Mouse (Mus musculus): ENCODE measurements around the gene A930017K11Rik. TPM values are rescaled to one million over a fixed set of nuclear protein-coding genes. Genes with fewer than 3 reads are reported as not detected.
A peak's percentile ranks its signal among the peaks of the same experiment; 100 is the strongest.

A930017K11Rik gene
- polyA plus RNA-seq (2015; fragmentation: Nextera tagmentation; extraction: Ambion mirVana) = not detected in 2 replicates

- peaks cover 11% of the 10 kb centered on the region for H3K4me1 ChIP-seq
- H3K27me3 ChIP-seq = peaks cover 47% of the 10 kb centered on the region
- no peaks in the 10 kb centered on the region for H3K9me3 ChIP-seq (replicated peaks)
- H3K9ac ChIP-seq = no peak within 1 kb of the TSS
- WGBS = 1% methylated on average over 58 of the region's 58 CpGs
- no peaks in the 10 kb centered on the region for H3K36me3 ChIP-seq (ENCODE audit: poor library complexity, severe bottlenecking)
- peak within 1 kb of the TSS; percentile 32 for H3K4me3 ChIP-seq
- H3K27ac ChIP-seq = no peak within 1 kb of the TSS
- H3K4me2 ChIP-seq = peak within 1 kb of the TSS; percentile 57
- no peak for ATAC-seq
Observed at GRCm38 (mm10) chr17:25951803-25952623, at the start of gene A930017K11Rik. A930017K11Rik (minus strand) TSS chr17:25952565.

GRCm38 (mm10) chr17:25998425-25998824 is 46.1 kb upstream of the A930017K11Rik start:
- H3K27me3 ChIP-seq = no peaks in the 10 kb centered on the region
- no peaks in the 10 kb centered on the region for H3K9me3 ChIP-seq (replicated peaks)
- 94% methylated on average over 11 of the region's 11 CpGs for WGBS
- ATAC-seq = no peak
- H3K36me3 ChIP-seq (ENCODE audit: poor library complexity, severe bottlenecking) = peaks cover 84% of the 10 kb centered on the region
- no peak overlapping the region for H3K4me3 ChIP-seq
- no peak overlapping the region for H3K27ac ChIP-seq
- H3K4me1 ChIP-seq = no peaks in the 10 kb centered on the region
- H3K4me2 ChIP-seq = no peak overlapping the region
- H3K9ac ChIP-seq = no peak overlapping the region

GRCm38 (mm10) chr17:25993489-25993888 is 41.1 kb upstream of the A930017K11Rik start:
- peaks cover 95% of the 10 kb centered on the region for H3K36me3 ChIP-seq (ENCODE audit: poor library complexity, severe bottlenecking)
- no peaks in the 10 kb centered on the region for H3K9me3 ChIP-seq (replicated peaks)
- ATAC-seq = no peak
- no peak overlapping the region for H3K9ac ChIP-seq
- no peaks in the 10 kb centered on the region for H3K4me1 ChIP-seq
- no peaks in the 10 kb centered on the region for H3K27me3 ChIP-seq
- H3K4me2 ChIP-seq = no peak overlapping the region
- 90% methylated on average over 3 of the region's 3 CpGs for WGBS
- no peak overlapping the region for H3K27ac ChIP-seq
- no peak overlapping the region for H3K4me3 ChIP-seq

GRCm38 (mm10) chr17:25992274-25992673 is 39.9 kb upstream of the A930017K11Rik start:
- H3K9me3 ChIP-seq (replicated peaks) = no peaks in the 10 kb centered on the region
- peaks cover 85% of the 10 kb centered on the region for H3K36me3 ChIP-seq (ENCODE audit: poor library complexity, severe bottlenecking)
- WGBS = 96% methylated on average over 4 of the region's 4 CpGs
- no peak overlapping the region for H3K27ac ChIP-seq
- no peak overlapping the region for H3K9ac ChIP-seq
- no peak overlapping the region for H3K4me2 ChIP-seq
- no peaks in the 10 kb centered on the region for H3K4me1 ChIP-seq
- H3K4me3 ChIP-seq = no peak overlapping the region
- ATAC-seq = no peak
- no peaks in the 10 kb centered on the region for H3K27me3 ChIP-seq

- ATAC-seq = no peak
- H3K36me3 ChIP-seq (ENCODE audit: poor library complexity, severe bottlenecking) = peaks cover 66% of the 10 kb centered on the region
- no peak overlapping the region for H3K4me2 ChIP-seq
Observed at GRCm38 (mm10) chr17:25990331-25990730, 38.0 kb upstream of the A930017K11Rik start.

GRCm38 (mm10) chr17:25985306-25986294 is 33.2 kb upstream of the A930017K11Rik start, which contains the start of gene Capn15:
Capn15 (minus strand) TSS chr17:25985796.
- Histone ChIP-seq H3K9ac (peak within 1 kb of the TSS; percentile 92), H3K4me3 (peak within 1 kb of the TSS; percentile 89), H3K27ac (peak within 1 kb of the TSS; percentile 79), H3K27me3 (no peaks in the 10 kb centered on the region), H3K4me1 (peaks cover 28% of the 10 kb centered on the region), H3K4me2 (peak within 1 kb of the TSS; percentile 90), H3K9me3 (replicated peaks) (no peaks in the 10 kb centered on the region), H3K36me3 (ENCODE audit: poor library complexity, severe bottlenecking) (peaks cover 23% of the 10 kb centered on the region)
- WGBS = under 1% methylated on average over 84 of the region's 91 CpGs
- peak; percentile 100 for ATAC-seq

More at GRCm38 (mm10) chr17:25990331-25990730, 38.0 kb upstream of the A930017K11Rik start:
- WGBS = 91% methylated on average over 5 of the region's 5 CpGs
- H3K27me3 ChIP-seq = no peaks in the 10 kb centered on the region
- H3K9me3 ChIP-seq (replicated peaks) = no peaks in the 10 kb centered on the region
- no peak overlapping the region for H3K4me3 ChIP-seq
- H3K9ac ChIP-seq = no peak overlapping the region
- H3K27ac ChIP-seq = no peak overlapping the region
- H3K4me1 ChIP-seq = peaks cover 3% of the 10 kb centered on the region; the same call in 1 of the 2 replicates

- H3K27ac ChIP-seq = peak overlapping the region; percentile 79
- H3K36me3 ChIP-seq (ENCODE audit: poor library complexity, severe bottlenecking) = peaks cover 15% of the 10 kb centered on the region
- peak overlapping the region; percentile 90 for H3K4me2 ChIP-seq
- WGBS = 11% methylated on average over 17 of the region's 17 CpGs
- H3K4me1 ChIP-seq = peaks cover 28% of the 10 kb centered on the region
- peak overlapping the region; percentile 89 for H3K4me3 ChIP-seq
- no peaks in the 10 kb centered on the region for H3K27me3 ChIP-seq
- ATAC-seq = peak; percentile 22
- peak overlapping the region; percentile 92 for H3K9ac ChIP-seq
- no peaks in the 10 kb centered on the region for H3K9me3 ChIP-seq (replicated peaks)
Observed at GRCm38 (mm10) chr17:25984556-25985305, 32.4 kb upstream of the A930017K11Rik start.

- Histone ChIP-seq H3K4me2 (peak overlapping the region; percentile 90), H3K9ac (peak overlapping the region; percentile 92; the same call in 1 of the 2 replicates), H3K27ac (no peak overlapping the region), H3K4me1 (peaks cover 28% of the 10 kb centered on the region), H3K27me3 (no peaks in the 10 kb centered on the region), H3K4me3 (peak overlapping the region; percentile 89), H3K9me3 (replicated peaks) (no peaks in the 10 kb centered on the region), H3K36me3 (ENCODE audit: poor library complexity, severe bottlenecking) (peaks cover 10% of the 10 kb centered on the region)
- 100% methylated on average over 1 of the region's 1 CpGs for WGBS
- ATAC-seq = no peak
Observed at GRCm38 (mm10) chr17:25984066-25984465, 31.7 kb upstream of the A930017K11Rik start.

GRCm38 (mm10) chr17:25982913-25983312 is 30.5 kb upstream of the A930017K11Rik start:
- H3K4me1 ChIP-seq = peaks cover 28% of the 10 kb centered on the region
- H3K9ac ChIP-seq = no peak overlapping the region
- no peaks in the 10 kb centered on the region for H3K9me3 ChIP-seq (replicated peaks)
- no peak overlapping the region for H3K27ac ChIP-seq
- H3K36me3 ChIP-seq (ENCODE audit: poor library complexity, severe bottlenecking) = peaks cover 7% of the 10 kb centered on the region; the same call in 1 of the 2 replicates
- no peak overlapping the region for H3K4me2 ChIP-seq
- no peak overlapping the region for H3K4me3 ChIP-seq
- no peak for ATAC-seq
- 90% methylated on average over 3 of the region's 3 CpGs for WGBS
- no peaks in the 10 kb centered on the region for H3K27me3 ChIP-seq

GRCm38 (mm10) chr17:25980854-25981253 is 28.5 kb upstream of the A930017K11Rik start:
- no peak for ATAC-seq
- no peaks in the 10 kb centered on the region for H3K27me3 ChIP-seq
- peaks cover 24% of the 10 kb centered on the region for H3K4me1 ChIP-seq
- 92% methylated on average over 5 of the region's 5 CpGs for WGBS
- no peak overlapping the region for H3K4me3 ChIP-seq
- 0 out of 2 replicates have a peak, but pooled peaks cover 11% of the 10 kb centered on the region for H3K36me3 ChIP-seq (ENCODE audit: poor library complexity, severe bottlenecking)
- no peak overlapping the region for H3K27ac ChIP-seq
- H3K9me3 ChIP-seq (replicated peaks) = no peaks in the 10 kb centered on the region
- no peak overlapping the region for H3K4me2 ChIP-seq
- no peak overlapping the region for H3K9ac ChIP-seq
